In the genomic region with DNA sequence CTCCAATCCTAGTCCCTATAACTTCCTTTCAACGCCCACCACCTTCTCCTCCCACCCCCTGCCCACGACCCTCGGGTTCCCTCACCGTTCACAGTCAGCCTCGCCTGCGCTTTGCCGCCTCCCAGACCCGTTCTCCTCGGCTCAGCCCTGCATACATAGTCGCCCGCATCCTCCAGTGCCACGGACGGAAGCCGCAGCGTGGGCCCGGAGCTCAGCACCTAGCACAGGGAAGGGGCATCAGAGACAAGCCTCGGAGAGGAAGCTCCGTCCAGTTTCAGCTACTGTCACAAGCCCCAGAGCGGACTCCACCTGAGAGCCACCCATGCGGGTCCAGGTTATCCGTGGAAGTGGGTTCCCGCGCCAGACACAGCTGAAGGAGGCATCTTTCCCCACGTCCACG, we compare ENCODE assay signal across 14 mouse cellular contexts. TPM values are rescaled to one million over a fixed set of nuclear protein-coding genes. Genes with fewer than 3 reads are reported as not detected.
DNase-seq lines count a peak whose midpoint lies in the region; ATAC-seq lines count a peak whose summit lies in the region.
"Had no signal": no experiment of that assay in that cellular context is flagged by ENCODE, and none has a peak within 500 bp of the region (broad histone marks: within the 10 kb centered on the region; RNA-seq: fewer than 3 reads in every experiment).

No protein-coding gene starts in this region.

- no peak for ATAC-seq in embryonic facial prominence, embryonic 15.5 days (ENCODE audit: insufficient number of reproducible peaks, low FRiP score, low TSS enrichment, low read depth)
- no peak for ATAC-seq in midbrain, embryonic 12.5 days (ENCODE audit: low FRiP score, low read depth)
- no peak for ATAC-seq in midbrain, embryonic 11.5 days (ENCODE audit: low FRiP score)
- no peak for ATAC-seq in liver, embryonic 13.5 days (ENCODE audit: low read depth)
- no peak; the same call in 1 of the 2 replicates for ATAC-seq in neural tube, embryonic 15.5 days (ENCODE audit: low FRiP score)
- ATAC-seq: Patski had no signal

- no peak overlapping the region for H3K27ac ChIP-seq in embryonic facial prominence, embryonic 15.5 days (replicated peaks)
- no peak overlapping the region for H3K27ac ChIP-seq in embryonic facial prominence, embryonic 10.5 days (replicated peaks)
- H3K27ac ChIP-seq in midbrain, embryonic 12.5 days (replicated peaks) = no peak overlapping the region
- H3K27ac ChIP-seq in midbrain, embryonic 11.5 days (ENCODE audit: low read depth, low read length) = no peak overlapping the region
- H3K27ac ChIP-seq in liver, embryonic 13.5 days = no peak overlapping the region
- H3K27ac ChIP-seq in neural tube, embryonic 15.5 days (replicated peaks) = no peak overlapping the region

- H3K9ac ChIP-seq in embryonic facial prominence, embryonic 15.5 days = no peak overlapping the region
- no peak overlapping the region for H3K9ac ChIP-seq in midbrain, embryonic 12.5 days (replicated peaks)
- no peak overlapping the region for H3K9ac ChIP-seq in midbrain, embryonic 11.5 days (ENCODE audit: low read length)
- H3K9ac ChIP-seq in liver, embryonic 13.5 days = no peak overlapping the region
- H3K9ac ChIP-seq in neural tube, embryonic 15.5 days (replicated peaks) = no peak overlapping the region; the same call in 1 of the 2 replicates

- peak overlapping the region; percentile 35 for H3K4me2 ChIP-seq in embryonic facial prominence, embryonic 15.5 days (replicated peaks)
- 0 out of 2 replicates have a peak overlapping the region, but pooled peaks have one; percentile 19 for H3K4me2 ChIP-seq in midbrain, embryonic 12.5 days (replicated peaks)
- no peak overlapping the region for H3K4me2 ChIP-seq in midbrain, embryonic 11.5 days
- H3K4me2 ChIP-seq in liver, embryonic 13.5 days = no peak overlapping the region; the same call in 1 of the 2 replicates
- H3K4me2 ChIP-seq in neural tube, embryonic 15.5 days = peak overlapping the region; percentile 50

- no peaks in the 10 kb centered on the region for H3K36me3 ChIP-seq in embryonic facial prominence, embryonic 15.5 days
- H3K36me3 ChIP-seq in embryonic facial prominence, embryonic 10.5 days (replicated peaks) = no peaks in the 10 kb centered on the region
- no peaks in the 10 kb centered on the region for H3K36me3 ChIP-seq in midbrain, embryonic 12.5 days
- no peaks in the 10 kb centered on the region for H3K36me3 ChIP-seq in midbrain, embryonic 11.5 days (ENCODE audit: control insufficient read depth, insufficient read depth, low read length)
- H3K36me3 ChIP-seq in liver, embryonic 13.5 days = no peaks in the 10 kb centered on the region
- H3K36me3 ChIP-seq in neural tube, embryonic 15.5 days = no peaks in the 10 kb centered on the region

- peaks cover 24% of the 10 kb centered on the region for H3K4me1 ChIP-seq in embryonic facial prominence, embryonic 15.5 days
- H3K4me1 ChIP-seq in embryonic facial prominence, embryonic 10.5 days = peaks cover 25% of the 10 kb centered on the region
- H3K4me1 ChIP-seq in midbrain, embryonic 12.5 days = peaks cover 24% of the 10 kb centered on the region
- H3K4me1 ChIP-seq in midbrain, embryonic 11.5 days (ENCODE audit: control insufficient read depth, insufficient read depth, low read length) = peaks cover 20% of the 10 kb centered on the region
- H3K4me1 ChIP-seq in liver, embryonic 13.5 days (replicated peaks) = peaks cover 19% of the 10 kb centered on the region
- H3K4me1 ChIP-seq in neural tube, embryonic 15.5 days = peaks cover 32% of the 10 kb centered on the region

- peaks cover 77% of the 10 kb centered on the region for H3K27me3 ChIP-seq in embryonic facial prominence, embryonic 15.5 days
- H3K27me3 ChIP-seq in embryonic facial prominence, embryonic 10.5 days (replicated peaks; ENCODE audit: low read depth, poor library complexity, severe bottlenecking) = peaks cover 90% of the 10 kb centered on the region
- H3K27me3 ChIP-seq in midbrain, embryonic 12.5 days = peaks cover 82% of the 10 kb centered on the region
- H3K27me3 ChIP-seq in midbrain, embryonic 11.5 days (ENCODE audit: control insufficient read depth, insufficient read depth, low read length) = peaks cover 60% of the 10 kb centered on the region
- H3K27me3 ChIP-seq in liver, embryonic 13.5 days = peaks cover 60% of the 10 kb centered on the region
- H3K27me3 ChIP-seq in neural tube, embryonic 15.5 days (replicated peaks) = peaks cover 58% of the 10 kb centered on the region

- no peak overlapping the region for H3K4me3 ChIP-seq in embryonic facial prominence, embryonic 15.5 days (replicated peaks)
- no peak overlapping the region for H3K4me3 ChIP-seq in embryonic facial prominence, embryonic 10.5 days
- H3K4me3 ChIP-seq in midbrain, embryonic 12.5 days = no peak overlapping the region
- no peak overlapping the region for H3K4me3 ChIP-seq in midbrain, embryonic 11.5 days (ENCODE audit: low read depth, low read length)
- peak overlapping the region; percentile 21; the same call in 1 of the 2 replicates for H3K4me3 ChIP-seq in liver, embryonic 13.5 days (replicated peaks)
- peak overlapping the region; percentile 23 for H3K4me3 ChIP-seq in neural tube, embryonic 15.5 days (replicated peaks)

- H3K9me3 ChIP-seq in embryonic facial prominence, embryonic 15.5 days (replicated peaks) = no peaks in the 10 kb centered on the region
- H3K9me3 ChIP-seq in embryonic facial prominence, embryonic 10.5 days = no peaks in the 10 kb centered on the region
- H3K9me3 ChIP-seq in midbrain, embryonic 12.5 days = no peaks in the 10 kb centered on the region
- H3K9me3 ChIP-seq in midbrain, embryonic 11.5 days (ENCODE audit: control insufficient read depth, low read length) = no peaks in the 10 kb centered on the region
- H3K9me3 ChIP-seq in liver, embryonic 13.5 days (replicated peaks) = no peaks in the 10 kb centered on the region
- H3K9me3 ChIP-seq in neural tube, embryonic 15.5 days (replicated peaks) = no peaks in the 10 kb centered on the region

- 14% methylated on average over 25 of the region's 25 CpGs for WGBS in embryonic facial prominence, embryonic 15.5 days
- WGBS in embryonic facial prominence, embryonic 10.5 days = 15% methylated on average over 25 of the region's 25 CpGs
- WGBS in midbrain, embryonic 12.5 days = 20% methylated on average over 25 of the region's 25 CpGs
- WGBS in midbrain, embryonic 11.5 days = 17% methylated on average over 25 of the region's 25 CpGs
- WGBS in liver, embryonic 13.5 days (ENCODE audit: insufficient replicate concordance) = 18% methylated on average over 25 of the region's 25 CpGs
- 18% methylated on average over 25 of the region's 25 CpGs for WGBS in neural tube, embryonic 15.5 days

- DNase-seq in embryonic facial prominence, embryonic 10.5 days (ENCODE audit: low spot score) = no peak
- no peak for DNase-seq in midbrain, embryonic 11.5 days (ENCODE audit: low spot score, missing footprints)
- no peak for DNase-seq in liver, embryonic 13.5 days
- no peak for DNase-seq in layer of hippocampus, postnatal 14 days (ENCODE audit: low spot score in 2 of 2)
- DNase-seq in layer of hippocampus, adult 9-10 months (ENCODE audit: low spot score) = no peak
- DNase-seq: adrenal gland, postnatal 36 days; cerebellum, adult 8-10 months; gastrocnemius, postnatal 25 days had no signal

RNA-seq across cellular contexts. Expression of a gene that starts 4.2 kb away (rescaled TPM):
- polyA plus RNA-seq in embryonic facial prominence, embryonic 15.5 days (2015; fragmentation: Nextera tagmentation; extraction: Ambion mirVana) = 1.1 and 1.3 TPM in 2 replicates
- polyA plus RNA-seq in embryonic facial prominence, embryonic 10.5 days (2016; fragmentation: Nextera tagmentation; extraction: Ambion mirVana) = 1.3 and 2.2 TPM in 2 replicates
- polyA plus RNA-seq in midbrain, embryonic 12.5 days (2016; fragmentation: Nextera tagmentation; extraction: Ambion mirVana) = 1.6 and 4.7 TPM in 2 replicates
- polyA plus RNA-seq in midbrain, embryonic 11.5 days (2014; fragmentation: Nextera tagmentation; extraction: Ambion mirVana) = 0.58 and 0.61 TPM in 2 replicates
- polyA plus RNA-seq in liver, embryonic 13.5 days (2015; fragmentation: Nextera tagmentation; extraction: Ambion mirVana) = 0.16 and 0.20 TPM in 2 replicates
- 0.15 and 0.36 TPM in 2 replicates for polyA plus RNA-seq in neural tube, embryonic 15.5 days (2015; fragmentation: Nextera tagmentation; extraction: Ambion mirVana)
- total RNA-seq in layer of hippocampus, postnatal 14 days (2021) = 10 to 100 TPM in 1 of 2 experiments, 1 to 10 TPM in 1; 8.5 to 15.5 TPM
- total RNA-seq: adrenal gland, postnatal 36 days; gastrocnemius, postnatal 25 days; neutrophil, adult 5-6 weeks had no signal
- polyA plus RNA-seq: lung, embryonic 16.5 days; Patski had no signal

RNA-seq across cellular contexts. Expression of a gene that starts 4.8 kb away (rescaled TPM):
- polyA plus RNA-seq in embryonic facial prominence, embryonic 15.5 days (2015; fragmentation: Nextera tagmentation; extraction: Ambion mirVana) = 0.17 TPM in 2 replicates
- 0.15 and 0.63 TPM in 2 replicates for polyA plus RNA-seq in embryonic facial prominence, embryonic 10.5 days (2016; fragmentation: Nextera tagmentation; extraction: Ambion mirVana)
- 0.58 and 1.1 TPM in 2 replicates for polyA plus RNA-seq in midbrain, embryonic 12.5 days (2016; fragmentation: Nextera tagmentation; extraction: Ambion mirVana)
- polyA plus RNA-seq in midbrain, embryonic 11.5 days (2014; fragmentation: Nextera tagmentation; extraction: Ambion mirVana) = not detected in 2 replicates
- polyA plus RNA-seq in liver, embryonic 13.5 days (2015; fragmentation: Nextera tagmentation; extraction: Ambion mirVana) = 0.13 and 0.17 TPM in 2 replicates
- polyA plus RNA-seq in neural tube, embryonic 15.5 days (2015; fragmentation: Nextera tagmentation; extraction: Ambion mirVana) = 0.14 and 0.23 TPM in 2 replicates
- 1 to 10 TPM; 1.2 to 1.3 TPM for total RNA-seq in layer of hippocampus, postnatal 14 days (2021)
- total RNA-seq: adrenal gland, postnatal 36 days; gastrocnemius, postnatal 25 days; neutrophil, adult 5-6 weeks had no signal
- polyA plus RNA-seq: lung, embryonic 16.5 days; Patski had no signal

RNA-seq across cellular contexts. Expression of a gene that starts 8.0 kb away (rescaled TPM):
- polyA plus RNA-seq in embryonic facial prominence, embryonic 15.5 days (2015; fragmentation: Nextera tagmentation; extraction: Ambion mirVana) = 52.0 and 61.3 TPM in 2 replicates
- polyA plus RNA-seq in embryonic facial prominence, embryonic 10.5 days (2016; fragmentation: Nextera tagmentation; extraction: Ambion mirVana) = 28.6 and 32.3 TPM in 2 replicates
- 301 and 324 TPM in 2 replicates for polyA plus RNA-seq in midbrain, embryonic 12.5 days (2016; fragmentation: Nextera tagmentation; extraction: Ambion mirVana)
- polyA plus RNA-seq in midbrain, embryonic 11.5 days (2014; fragmentation: Nextera tagmentation; extraction: Ambion mirVana) = 128 and 134 TPM in 2 replicates
- polyA plus RNA-seq in liver, embryonic 13.5 days (2015; fragmentation: Nextera tagmentation; extraction: Ambion mirVana) = 4.6 and 4.7 TPM in 2 replicates
- polyA plus RNA-seq in neural tube, embryonic 15.5 days (2015; fragmentation: Nextera tagmentation; extraction: Ambion mirVana) = 577 and 709 TPM in 2 replicates
- 100 to 1,000 TPM; 981 to 987 TPM for total RNA-seq in layer of hippocampus, postnatal 14 days (2021)
- total RNA-seq: neutrophil, adult 5-6 weeks had no signal

RNA-seq across cellular contexts. Expression of a gene that starts 31.8 kb away (rescaled TPM):
- 1.7 and 1.8 TPM in 2 replicates for polyA plus RNA-seq in embryonic facial prominence, embryonic 15.5 days (2015; fragmentation: Nextera tagmentation; extraction: Ambion mirVana)
- polyA plus RNA-seq in embryonic facial prominence, embryonic 10.5 days (2016; fragmentation: Nextera tagmentation; extraction: Ambion mirVana) = 1.1 and 1.8 TPM in 2 replicates
- 1.4 TPM in 2 replicates for polyA plus RNA-seq in midbrain, embryonic 12.5 days (2016; fragmentation: Nextera tagmentation; extraction: Ambion mirVana)
- polyA plus RNA-seq in midbrain, embryonic 11.5 days (2014; fragmentation: Nextera tagmentation; extraction: Ambion mirVana) = 0.63 and 1.2 TPM in 2 replicates
- 1.2 TPM in 2 replicates for polyA plus RNA-seq in liver, embryonic 13.5 days (2015; fragmentation: Nextera tagmentation; extraction: Ambion mirVana)
- polyA plus RNA-seq in neural tube, embryonic 15.5 days (2015; fragmentation: Nextera tagmentation; extraction: Ambion mirVana) = 2.7 and 3.2 TPM in 2 replicates
- total RNA-seq in layer of hippocampus, postnatal 14 days (2021) = 1 to 10 TPM; 3.7 to 3.8 TPM

RNA-seq across cellular contexts. Expression of a gene that starts 33.7 kb away (rescaled TPM):
- polyA plus RNA-seq in embryonic facial prominence, embryonic 15.5 days (2015; fragmentation: Nextera tagmentation; extraction: Ambion mirVana) = 2.2 and 2.4 TPM in 2 replicates
- polyA plus RNA-seq in embryonic facial prominence, embryonic 10.5 days (2016; fragmentation: Nextera tagmentation; extraction: Ambion mirVana) = not detected in 2 replicates
- not detected in 2 replicates for polyA plus RNA-seq in midbrain, embryonic 12.5 days (2016; fragmentation: Nextera tagmentation; extraction: Ambion mirVana)
- 0.43 and 0.45 TPM in 2 replicates for polyA plus RNA-seq in midbrain, embryonic 11.5 days (2014; fragmentation: Nextera tagmentation; extraction: Ambion mirVana)
- 2.7 and 4.0 TPM in 2 replicates for polyA plus RNA-seq in liver, embryonic 13.5 days (2015; fragmentation: Nextera tagmentation; extraction: Ambion mirVana)
- polyA plus RNA-seq in neural tube, embryonic 15.5 days (2015; fragmentation: Nextera tagmentation; extraction: Ambion mirVana) = 0.95 and 4.5 TPM in 2 replicates
- total RNA-seq in layer of hippocampus, postnatal 14 days (2021) = not detected
- total RNA-seq: gastrocnemius, postnatal 25 days had no signal
- polyA plus RNA-seq: Patski had no signal

Comparison
In these comparisons a context has a peak if more than half of its experiments do, and no peak if none do; other contexts are left out.
1. H3K4me2 ChIP-seq: peak in embryonic facial prominence, embryonic 15.5 days (single experiment), midbrain, embryonic 12.5 days (single experiment) and neural tube, embryonic 15.5 days (single experiment); none in midbrain, embryonic 11.5 days (single experiment) and liver, embryonic 13.5 days (single experiment).
2. H3K4me3 ChIP-seq: peak in liver, embryonic 13.5 days (single experiment) and neural tube, embryonic 15.5 days (single experiment); none in embryonic facial prominence, embryonic 15.5 days (single experiment), embryonic facial prominence, embryonic 10.5 days (single experiment), midbrain, embryonic 12.5 days (single experiment) and midbrain, embryonic 11.5 days (single experiment).